Mouse (Mus musculus): ENCODE measurements around the gene Trim21.
A peak's percentile ranks its signal among the peaks of the same experiment; 100 is the strongest.

Trim21 gene

GRCm38 (mm10) chr7:102564999-102565997 is at the start of gene Trim21:
Trim21 (minus strand) TSS chr7:102565486.
- DNase-seq, result peak; percentile 81

- DNase-seq, result no peak
Observed at GRCm38 (mm10) chr7:102597378-102598031, 32.2 kb upstream of the Trim21 start, which contains the start of gene Olfr552. Olfr552 (plus strand) TSS chr7:102597770.

GRCm38 (mm10) chr7:102591786-102592185 is 26.5 kb upstream of the Trim21 start, which contains the start of gene Olfr551:
Olfr551 (minus strand) TSS chr7:102591886.
- no peak for DNase-seq

GRCm38 (mm10) chr7:102575998-102576397 is 10.7 kb upstream of the Trim21 start:
- DNase-seq, result no peak

GRCm38 (mm10) chr7:102573174-102573830 is 8.0 kb upstream of the Trim21 start:
- peak; percentile 54 for DNase-seq

GRCm38 (mm10) chr7:102571142-102571541 is 5.9 kb upstream of the Trim21 start, which contains the start of gene Olfr550:
Olfr550 (plus strand) TSS chr7:102571442.
- DNase-seq, result no peak

GRCm38 (mm10) chr7:102566219-102566618 is 933 bp upstream of the Trim21 start:
- no peak for DNase-seq

- DNase-seq, result no peak
Observed at GRCm38 (mm10) chr7:102553279-102553678, 12.0 kb downstream of the Trim21 start.

GRCm38 (mm10) chr7:102549570-102549969 is 15.7 kb downstream of the Trim21 start, which contains the start of gene Olfr549:
Olfr549 (plus strand) TSS chr7:102549870.
- DNase-seq, result no peak

- DNase-seq, result no peak
Observed at GRCm38 (mm10) chr7:102541251-102541650, 24.0 kb downstream of the Trim21 start.

GRCm38 (mm10) chr7:102540596-102540995 is 24.7 kb downstream of the Trim21 start, which contains the start of gene Olfr548-ps1:
Olfr548-ps1 (plus strand) TSS chr7:102540896.
- DNase-seq, result no peak

- DNase-seq, result no peak
Observed at GRCm38 (mm10) chr7:102534449-102534848, 30.8 kb downstream of the Trim21 start, which contains the start of gene Olfr547. Olfr547 (plus strand) TSS chr7:102534749.

GRCm38 (mm10) chr7:102529052-102529451 is 36.2 kb downstream of the Trim21 start:
- no peak for DNase-seq

- DNase-seq, result no peak
Observed at GRCm38 (mm10) chr7:102517051-102517335, 48.3 kb downstream of the Trim21 start.

GRCm38 (mm10) chr7:102516261-102517050 is 48.8 kb downstream of the Trim21 start:
- DNase-seq, result no peak

GRCm38 (mm10) chr7:102514144-102514543 is 51.1 kb downstream of the Trim21 start:
- no peak for DNase-seq

GRCm38 (mm10) chr7:102512814-102513435 is 52.4 kb downstream of the Trim21 start:
- peak; percentile 93 for DNase-seq

GRCm38 (mm10) chr7:102511927-102512326 is 53.4 kb downstream of the Trim21 start:
- no peak for DNase-seq

- DNase-seq, result no peak
Observed at GRCm38 (mm10) chr7:102509726-102510125, 55.6 kb downstream of the Trim21 start.

GRCm38 (mm10) chr7:102508666-102509065 is 56.6 kb downstream of the Trim21 start:
- no peak for DNase-seq

GRCm38 (mm10) chr7:102508066-102508465 is 57.2 kb downstream of the Trim21 start:
- no peak for DNase-seq

All from embryo, embryonic 11 days (tissue).